Mouse (Mus musculus) embryonic fibroblast, embryonic 13.5 days (primary cell): ENCODE measurements at regions not wholly inside any gene's neighbourhood (a gene's known extent, or its start where the extent isn't known, plus 50 kb on each side); places are given as distances from the start of the nearest gene placed in this dataset.

ENCODE experiments used
- H3K27ac ChIP-seq: 2 replicates; pipeline ENCODE4 v1.5.1; 2012; ENCODE audit warnings: low read length, control low read depth, inconsistent platforms; ENCODE audit not compliant: insufficient read depth
- H3K4me1 ChIP-seq: 2 replicates; pipeline ENCODE4 v1.6.1; 2011; ENCODE audit warnings: low read length; ENCODE audit not compliant: control insufficient read depth, insufficient read depth
- H3K4me3 ChIP-seq: 2 replicates; pipeline ENCODE4 v1.5.1; 2011; ENCODE audit warnings: mild to moderate bottlenecking, control low read depth, low read length; ENCODE audit not compliant: insufficient read depth
- CTCF ChIP-seq: IDR thresholded peaks from 2 replicates; pipeline ENCODE4 v1.5.1; 2011; ENCODE audit warnings: mild to moderate bottlenecking, control low read depth, low read length, moderate library complexity, borderline replicate concordance; ENCODE audit not compliant: insufficient read depth
- POLR2A ChIP-seq: IDR thresholded peaks from 2 replicates; pipeline ENCODE4 v1.6.1; 2011; ENCODE audit warnings: low read depth, mild to moderate bottlenecking, control low read depth, low read length, moderate library complexity

- no peaks in the 10 kb centered on the region for H3K4me1 ChIP-seq
- TF ChIP-seq POLR2A (no peak), CTCF (no peak)
Measured at GRCm38 (mm10) chr5:49909483-49909882, 149.3 kb downstream of the Adgra3 start.

GRCm38 (mm10) chr5:49896106-49896505, 162.7 kb downstream of the Adgra3 start:
- TF ChIP-seq CTCF (no peak), POLR2A (no peak)
- H3K4me1 ChIP-seq: no peaks in the 10 kb centered on the region
- H3K27ac ChIP-seq: no peak overlapping the region
- no peak overlapping the region for H3K4me3 ChIP-seq

More at GRCm38 (mm10) chr5:49909483-49909882, 149.3 kb downstream of the Adgra3 start:
- no peak overlapping the region for H3K27ac ChIP-seq
- H3K4me3 ChIP-seq: no peak overlapping the region

GRCm38 (mm10) chr5:49880383-49880782, 178.4 kb downstream of the Adgra3 start:
- no peak for TF ChIP-seq CTCF
- no peak overlapping the region for H3K27ac ChIP-seq
- H3K4me1 ChIP-seq: no peaks in the 10 kb centered on the region
- no peak overlapping the region for H3K4me3 ChIP-seq

- H3K4me3 ChIP-seq: no peak overlapping the region
- no peaks in the 10 kb centered on the region for H3K4me1 ChIP-seq
- no peak overlapping the region for H3K27ac ChIP-seq
- TF ChIP-seq CTCF (no peak), POLR2A (no peak)
Measured at GRCm38 (mm10) chr5:49876240-49876639, 182.6 kb downstream of the Adgra3 start.

GRCm38 (mm10) chr5:49857202-49857601, 201.6 kb downstream of the Adgra3 start:
- TF ChIP-seq CTCF (no peak), POLR2A (no peak)
- no peak overlapping the region for H3K27ac ChIP-seq
- H3K4me3 ChIP-seq: no peak overlapping the region
- no peaks in the 10 kb centered on the region for H3K4me1 ChIP-seq

GRCm38 (mm10) chr5:49856036-49856435, 202.8 kb downstream of the Adgra3 start:
- Histone ChIP-seq H3K27ac (no peak overlapping the region), H3K4me1 (no peaks in the 10 kb centered on the region), H3K4me3 (no peak overlapping the region)
- TF ChIP-seq POLR2A: no peak
- no peak for TF ChIP-seq CTCF

- TF ChIP-seq POLR2A (no peak), CTCF (no peak)
- no peak overlapping the region for H3K4me3 ChIP-seq
- no peak overlapping the region for H3K27ac ChIP-seq
- no peaks in the 10 kb centered on the region for H3K4me1 ChIP-seq
Measured at GRCm38 (mm10) chr5:49848680-49849079, 210.1 kb downstream of the Adgra3 start.

- Histone ChIP-seq H3K27ac (no peak overlapping the region), H3K4me1 (no peaks in the 10 kb centered on the region), H3K4me3 (no peak overlapping the region)
- no peak for TF ChIP-seq POLR2A
- TF ChIP-seq CTCF: no peak
Measured at GRCm38 (mm10) chr5:49848174-49848573, 210.6 kb downstream of the Adgra3 start.

- H3K4me1 ChIP-seq: no peaks in the 10 kb centered on the region
- TF ChIP-seq POLR2A (no peak), CTCF (no peak)
- H3K27ac ChIP-seq: no peak overlapping the region
- no peak overlapping the region for H3K4me3 ChIP-seq
Measured at GRCm38 (mm10) chr5:49818832-49819231, 240.0 kb downstream of the Adgra3 start.

- H3K4me3 ChIP-seq: no peak overlapping the region
Measured at GRCm38 (mm10) chr5:49816751-49817150, 242.1 kb downstream of the Adgra3 start.

GRCm38 (mm10) chr5:49813335-49813734, 245.5 kb downstream of the Adgra3 start:
- Histone ChIP-seq H3K4me3 (no peak overlapping the region), H3K4me1 (no peaks in the 10 kb centered on the region)
- TF ChIP-seq POLR2A (no peak), CTCF (no peak)

More at GRCm38 (mm10) chr5:49816751-49817150, 242.1 kb downstream of the Adgra3 start:
- TF ChIP-seq CTCF (no peak), POLR2A (no peak)
- no peak overlapping the region for H3K27ac ChIP-seq
- no peaks in the 10 kb centered on the region for H3K4me1 ChIP-seq

More at GRCm38 (mm10) chr5:49813335-49813734, 245.5 kb downstream of the Adgra3 start:
- H3K27ac ChIP-seq: no peak overlapping the region
